Mouse (Mus musculus): Measurements from ENCODE around the gene C5ar1.

DNA sequence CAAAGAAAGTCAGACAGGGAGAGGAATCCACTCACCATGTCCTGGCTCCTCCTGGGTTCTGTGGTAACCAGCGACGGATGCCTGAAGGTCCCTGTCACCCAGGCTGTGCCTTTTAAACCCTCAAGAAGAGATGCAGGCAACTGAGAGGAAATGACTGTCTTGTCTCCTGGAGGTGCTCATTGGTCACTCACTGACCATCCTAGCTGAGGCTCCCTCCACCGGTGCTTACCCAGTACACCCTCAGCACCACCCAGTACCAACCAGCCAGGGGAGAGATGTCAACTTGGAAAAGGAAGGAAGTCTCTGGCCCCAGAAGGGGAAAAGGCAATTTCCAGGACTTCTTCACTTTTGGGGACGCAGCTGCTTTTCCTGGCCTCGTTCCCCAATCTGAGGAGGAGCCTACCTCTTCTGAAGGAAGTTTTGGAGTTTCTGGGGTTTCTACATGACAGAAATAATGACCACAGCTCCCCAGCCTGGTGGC lies at the start of gene C5ar1:
- TF ChIP-seq POLR2A (IDR thresholded peaks at IDR 0.05; ENCODE audit: low read depth, low read length), result no peak
- TF ChIP-seq CTCF (IDR thresholded peaks at IDR 0.05; ENCODE audit: borderline replicate concordance, insufficient read depth, low read length), result no peak

Data from embryonic fibroblast, embryonic 13.5 days (primary cell).